14 mouse cellular contexts compared by ENCODE assay signal in genomic region chr6:145713241-145714114, GRCm38 (mm10). TPM values are rescaled to one million over a fixed set of nuclear protein-coding genes. Genes with fewer than 3 reads are reported as not detected.
DNase-seq lines count a peak whose midpoint lies in the region; ATAC-seq lines count a peak whose summit lies in the region.
"Had no signal": no experiment of that assay in that cellular context is flagged by ENCODE, and none has a peak within 500 bp of the region (broad histone marks: within the 10 kb centered on the region; RNA-seq: fewer than 3 reads in every experiment).

No protein-coding gene starts in this region.

- no peak overlapping the region; the same call in 1 of the 2 replicates for H3K27ac ChIP-seq in neural tube, embryonic 15.5 days (replicated peaks)
- H3K27ac ChIP-seq in midbrain, embryonic 12.5 days (replicated peaks), result peak overlapping the region; percentile 12; the same call in 1 of the 2 replicates
- H3K27ac ChIP-seq in forebrain, embryonic 15.5 days (replicated peaks), result no peak overlapping the region
- H3K27ac ChIP-seq: limb, embryonic 13.5 days had no signal

- no peaks in the 10 kb centered on the region for H3K36me3 ChIP-seq in neural tube, embryonic 15.5 days
- H3K36me3 ChIP-seq in midbrain, embryonic 12.5 days, result no peaks in the 10 kb centered on the region
- H3K36me3 ChIP-seq in forebrain, embryonic 15.5 days, result no peaks in the 10 kb centered on the region
- H3K36me3 ChIP-seq: limb, embryonic 13.5 days had no signal

- H3K4me3 ChIP-seq in neural tube, embryonic 15.5 days (replicated peaks), result no peak overlapping the region
- no peak overlapping the region for H3K4me3 ChIP-seq in midbrain, embryonic 12.5 days
- no peak overlapping the region for H3K4me3 ChIP-seq in forebrain, embryonic 15.5 days
- H3K4me3 ChIP-seq: limb, embryonic 13.5 days had no signal

- H3K9ac ChIP-seq in neural tube, embryonic 15.5 days (replicated peaks), result no peak overlapping the region
- H3K9ac ChIP-seq in midbrain, embryonic 12.5 days (replicated peaks), result no peak overlapping the region
- no peak overlapping the region for H3K9ac ChIP-seq in forebrain, embryonic 15.5 days (replicated peaks)
- H3K9ac ChIP-seq: limb, embryonic 13.5 days had no signal

- H3K9me3 ChIP-seq in neural tube, embryonic 15.5 days (replicated peaks), result no peaks in the 10 kb centered on the region
- H3K9me3 ChIP-seq in midbrain, embryonic 12.5 days, result no peaks in the 10 kb centered on the region
- no peaks in the 10 kb centered on the region for H3K9me3 ChIP-seq in forebrain, embryonic 15.5 days
- H3K9me3 ChIP-seq: limb, embryonic 13.5 days had no signal

- H3K4me1 ChIP-seq in neural tube, embryonic 15.5 days, result peaks cover 9% of the 10 kb centered on the region
- H3K4me1 ChIP-seq in midbrain, embryonic 12.5 days, result peaks cover 6% of the 10 kb centered on the region
- H3K4me1 ChIP-seq in forebrain, embryonic 15.5 days, result no peaks in the 10 kb centered on the region

- no peak overlapping the region for H3K4me2 ChIP-seq in neural tube, embryonic 15.5 days
- no peak overlapping the region for H3K4me2 ChIP-seq in midbrain, embryonic 12.5 days (replicated peaks)
- no peak overlapping the region for H3K4me2 ChIP-seq in forebrain, embryonic 15.5 days (replicated peaks)
- H3K4me2 ChIP-seq: limb, embryonic 13.5 days had no signal

- peak; percentile 24 to 70 for DNase-seq in adrenal gland, adult (ENCODE audit: inconsistent age in 2 of 2, low spot score in 1 of 2)
- DNase-seq in adrenal gland, postnatal 25 days, result no peak
- peak; percentile 45 for DNase-seq in neural tube, embryonic 10.5 days (ENCODE audit: extremely low spot score, low spot score)
- no peak for DNase-seq in left cerebral cortex, adult 11 months (ENCODE audit: low spot score)
- DNase-seq: gastrocnemius, postnatal 36 days; kidney, adult 9 months; lung, adult 2 months had no signal

- H3K27me3 ChIP-seq in neural tube, embryonic 15.5 days (replicated peaks), result no peaks in the 10 kb centered on the region
- no peaks in the 10 kb centered on the region for H3K27me3 ChIP-seq in midbrain, embryonic 12.5 days
- no peaks in the 10 kb centered on the region for H3K27me3 ChIP-seq in forebrain, embryonic 15.5 days
- H3K27me3 ChIP-seq: limb, embryonic 13.5 days had no signal

- no peak; the same call in 1 of the 2 replicates for ATAC-seq in neural tube, embryonic 15.5 days (ENCODE audit: low FRiP score)
- ATAC-seq in midbrain, embryonic 12.5 days (ENCODE audit: low FRiP score, low read depth), result no peak
- no peak for ATAC-seq in megakaryocyte-erythroid progenitor cell, adult 5-6 weeks (replicated peaks; ENCODE audit: low FRiP score, low TSS enrichment, poor library complexity, severe bottlenecking)
- ATAC-seq in forebrain, embryonic 15.5 days (replicated peaks), result no peak
- ATAC-seq: forebrain, embryonic 16.5 days had no signal

- 23% methylated on average over 8 of the region's 8 CpGs for WGBS in neural tube, embryonic 15.5 days
- WGBS in midbrain, embryonic 12.5 days, result 40% methylated on average over 8 of the region's 8 CpGs
- WGBS in forebrain, embryonic 15.5 days, result 67% methylated on average over 8 of the region's 8 CpGs

RNA-seq across cellular contexts. Expression of gene Rassf8, which starts 33.1 kb away (rescaled TPM):
- total RNA-seq in adrenal gland, postnatal 25 days (2021), result 105 and 107 TPM in 2 replicates
- 5.3 TPM in 2 replicates for polyA plus RNA-seq in neural tube, embryonic 15.5 days (2015; fragmentation: Nextera tagmentation; extraction: Ambion mirVana)
- polyA plus RNA-seq in midbrain, embryonic 12.5 days (2016; fragmentation: Nextera tagmentation; extraction: Ambion mirVana), result 4.4 and 5.0 TPM in 2 replicates
- 2.8 TPM in 1 of 2 replicates, not detected in the other for total RNA-seq in megakaryocyte-erythroid progenitor cell, adult 5-6 weeks (2014; fragmentation: Nextera tagmentation)
- total RNA-seq in megakaryocyte-erythroid progenitor cell, adult 5-6 weeks (2017), result 1.0 and 5.1 TPM in 2 replicates
- polyA plus RNA-seq in forebrain, embryonic 15.5 days (2015; fragmentation: Nextera tagmentation; extraction: Ambion mirVana), result 3.2 and 3.5 TPM in 2 replicates
- total RNA-seq: MEL had no signal

Comparison
In these comparisons a context has a peak if more than half of its experiments do, and no peak if none do; other contexts are left out.
1. DNase-seq: peak in adrenal gland, adult (2 of 2) and neural tube, embryonic 10.5 days (single experiment); none in adrenal gland, postnatal 25 days (single experiment) and left cerebral cortex, adult 11 months (single experiment).